Mouse (Mus musculus): Measurements from ENCODE around the gene Olfr564.

The Olfr564 gene

GRCm38 (mm10) chr7:102803180-102803579 is at the start of gene Olfr564:
Gene Olfr564, plus strand, starts transcription at chr7:102803480.
- DNase-seq (ENCODE audit: inconsistent age in 2 of 2, low spot score in 1 of 2), result no peak

DNA sequence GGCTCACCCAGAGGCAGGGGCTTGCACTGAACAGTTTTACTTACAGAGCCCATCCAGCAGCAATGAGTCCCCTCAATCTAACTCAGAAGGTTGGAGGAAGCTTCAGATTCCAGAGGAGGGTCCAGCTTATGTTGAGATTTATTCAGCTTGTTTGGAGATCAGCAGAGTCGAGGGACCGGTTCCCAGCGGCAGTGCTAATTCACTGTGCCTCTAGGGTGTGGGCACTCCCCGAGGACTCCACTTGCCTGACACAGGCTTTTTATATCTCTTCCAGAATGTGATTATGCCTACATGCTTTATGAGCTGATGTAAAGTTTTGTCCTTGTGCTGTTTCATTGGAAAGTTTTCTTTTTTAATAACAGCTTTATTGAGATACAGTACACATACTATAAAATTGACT is 44.0 kb upstream of the Olfr564 start, which contains the start of the genes Olfr560 and Olfr78:
TSS of gene Olfr560 (minus strand) at position 101 of the 400 bp plus-strand sequence.
TSS of gene Olfr78 (minus strand) at position 206 of the 400 bp plus-strand sequence.
- no peak for DNase-seq (ENCODE audit: inconsistent age in 2 of 2, low spot score in 1 of 2)

GRCm38 (mm10) chr7:102770921-102771320 is 32.4 kb upstream of the Olfr564 start, which contains the start of gene Olfr561:
Gene Olfr561, plus strand, starts transcription at chr7:102771221.
- no peak for DNase-seq (ENCODE audit: inconsistent age in 2 of 2, low spot score in 1 of 2)
